Mouse (Mus musculus) T-cell, adult 2 months (primary cell): ENCODE measurements around the gene Rbms3.

Experiments used
- DNase-seq: peaks from one replicate; pipeline ENCODE4 v3.0.0; 2022; ENCODE audit warnings: low spot score

Rbms3 gene

DNA sequence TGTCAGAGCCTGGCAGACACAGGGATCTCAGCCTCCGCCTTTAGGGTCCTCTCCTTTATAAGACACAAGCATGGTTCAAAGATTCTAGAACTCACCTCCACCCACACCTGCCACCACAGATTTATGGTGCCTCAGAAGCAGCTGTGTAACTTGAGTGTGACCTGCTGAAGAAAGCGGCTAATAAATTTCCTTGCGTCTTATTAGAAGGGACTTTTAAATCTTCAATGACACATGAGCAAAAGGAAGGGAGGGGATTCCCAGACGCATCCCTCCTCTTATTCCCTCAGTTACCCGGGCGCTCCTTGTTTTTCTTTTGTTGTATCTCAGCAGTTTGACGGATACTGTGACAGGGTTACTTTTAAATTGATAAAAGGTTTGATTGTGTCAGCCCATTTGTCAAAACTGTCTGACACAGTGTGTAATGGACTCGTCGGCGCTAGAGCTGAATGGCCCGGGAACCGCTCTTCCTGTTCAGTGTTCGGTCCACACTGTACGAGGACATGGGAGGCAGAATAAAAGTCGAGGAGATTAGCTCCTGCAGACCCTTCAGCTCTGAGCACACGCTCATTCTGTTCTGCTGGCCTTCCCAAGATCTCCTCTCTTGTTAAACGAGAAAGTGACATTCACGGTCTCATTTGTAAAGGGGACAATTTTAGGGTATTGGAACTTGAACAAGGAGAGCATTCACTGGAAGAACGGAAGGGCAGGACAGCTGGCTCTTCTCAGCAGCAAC lies 527.3 kb downstream of the Rbms3 start:
- no peak for DNase-seq

GRCm38 (mm10) chr9:117100181-117100580 lies 529.5 kb downstream of the Rbms3 start:
- no peak for DNase-seq

DNA sequence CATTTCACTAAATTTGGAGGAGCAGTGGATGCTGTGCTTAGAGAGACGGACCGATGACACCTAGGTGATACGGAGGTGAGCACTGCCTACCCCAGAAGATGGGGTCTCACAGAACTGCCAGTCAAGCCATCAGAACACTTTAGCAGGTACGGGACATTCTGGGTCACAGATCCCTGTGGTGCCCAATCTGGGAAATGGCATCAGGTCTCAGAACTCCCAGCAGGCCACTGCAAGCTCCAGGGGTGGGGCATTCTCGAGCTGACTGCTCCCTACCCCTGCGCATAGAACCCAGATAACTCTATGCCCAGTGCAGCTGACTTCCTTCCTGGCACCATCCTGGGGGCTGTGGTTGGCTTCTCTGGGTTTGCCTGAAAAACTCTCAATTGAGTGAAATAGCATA lies 536.2 kb downstream of the Rbms3 start:
- DNase-seq, result no peak

- no peak for DNase-seq
Observed at GRCm38 (mm10) chr9:117092177-117092555, 537.5 kb downstream of the Rbms3 start.

GRCm38 (mm10) chr9:117091253-117092176 lies 538.2 kb downstream of the Rbms3 start:
- DNase-seq, result no peak

- no peak for DNase-seq
Observed at GRCm38 (mm10) chr9:117089409-117090147, 540.1 kb downstream of the Rbms3 start.

GRCm38 (mm10) chr9:117088309-117088708 lies 541.4 kb downstream of the Rbms3 start:
- no peak for DNase-seq

DNA sequence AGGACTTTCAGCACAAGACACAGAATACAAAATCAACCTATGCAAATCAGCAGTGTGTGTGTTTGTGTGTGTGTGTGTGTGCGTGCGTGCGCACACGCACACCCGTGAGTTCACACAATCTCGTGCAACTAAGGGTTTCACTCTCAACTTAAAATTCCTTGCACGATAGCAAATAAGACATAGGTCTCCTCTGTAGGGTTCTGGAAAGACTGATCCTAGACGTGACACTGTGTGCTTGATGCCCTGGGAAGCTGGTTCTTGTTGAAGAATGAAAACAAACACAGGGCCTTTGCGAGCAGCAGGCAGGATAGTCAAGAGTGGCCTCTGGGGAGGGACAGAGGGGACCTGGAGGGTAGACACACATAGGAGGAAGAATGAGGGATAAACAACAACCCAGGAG lies 544.0 kb downstream of the Rbms3 start:
- DNase-seq, result no peak

DNA sequence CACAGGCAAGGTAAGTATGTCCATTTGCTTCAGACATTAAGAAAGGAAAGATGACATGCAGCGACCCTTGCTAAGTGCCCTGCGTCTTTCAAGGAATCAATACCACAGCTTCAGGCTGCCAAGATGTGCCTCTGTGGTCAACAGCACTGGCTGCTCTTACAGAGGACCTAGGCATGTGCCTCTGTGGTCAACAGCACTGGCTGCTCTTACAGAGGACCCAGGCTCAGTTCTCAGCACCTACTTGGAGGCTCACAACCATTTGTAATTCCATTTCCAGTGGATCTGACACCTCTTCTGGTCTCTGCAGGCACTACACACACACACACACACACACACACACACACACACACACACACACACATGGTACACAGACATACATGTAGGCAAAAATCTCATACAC lies 545.2 kb downstream of the Rbms3 start:
- no peak for DNase-seq

DNA sequence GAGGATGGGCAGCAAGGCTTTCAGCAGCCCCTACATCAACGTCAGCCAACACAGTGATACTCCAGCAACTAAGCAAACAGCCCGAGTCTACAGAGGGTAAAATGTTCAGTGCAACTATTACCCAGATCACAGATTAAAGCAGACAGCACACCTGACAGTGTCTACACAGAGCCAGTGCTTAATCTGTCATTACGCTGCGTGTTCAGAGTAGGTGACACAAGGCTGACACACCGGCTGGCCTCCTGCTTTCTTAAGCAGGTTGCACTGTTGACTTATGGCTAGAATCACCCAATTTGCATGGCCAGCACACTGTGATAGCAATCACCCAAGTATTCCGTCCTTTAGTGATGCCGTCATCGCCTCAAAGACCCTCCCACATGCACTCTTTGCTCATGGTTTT lies 550.2 kb downstream of the Rbms3 start:
- no peak for DNase-seq

DNA sequence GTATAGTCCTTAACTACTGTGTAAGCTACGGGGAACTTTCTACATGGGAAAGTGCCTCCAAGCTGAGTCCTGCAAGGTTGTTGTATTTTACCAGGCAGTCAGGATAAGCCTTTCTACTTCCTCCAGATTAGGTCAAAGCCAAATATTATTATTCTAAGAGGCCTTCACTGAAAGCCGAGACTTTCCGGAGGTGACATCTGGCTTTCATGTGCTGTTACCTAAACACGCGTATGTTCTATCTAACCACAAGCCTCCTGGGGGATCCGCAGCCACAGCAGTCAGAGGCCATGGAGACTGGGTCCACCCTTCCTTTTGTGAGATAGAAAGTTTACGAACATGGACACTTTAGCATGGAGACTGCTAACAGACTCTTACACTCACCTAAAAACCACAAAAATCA lies 552.2 kb downstream of the Rbms3 start:
- no peak for DNase-seq

DNA sequence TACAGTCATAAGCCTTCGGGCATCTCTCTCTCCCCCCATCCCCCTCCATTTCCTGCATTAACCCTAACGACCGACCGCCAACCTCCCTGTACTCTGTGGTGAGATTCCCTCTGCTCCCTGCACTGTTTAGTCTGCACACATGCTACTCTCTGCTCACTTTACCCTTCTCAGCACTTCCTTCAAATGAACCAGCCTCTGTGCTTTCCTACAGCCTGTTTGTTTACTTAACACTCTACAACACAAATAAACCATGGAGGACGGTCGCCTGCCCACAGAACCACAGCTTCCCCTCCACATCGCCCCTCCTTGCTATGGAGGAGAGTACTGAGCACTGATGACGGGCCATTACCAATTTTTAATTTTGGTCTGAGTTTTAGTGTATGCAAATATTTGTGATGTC lies 552.9 kb downstream of the Rbms3 start:
- no peak for DNase-seq

DNA sequence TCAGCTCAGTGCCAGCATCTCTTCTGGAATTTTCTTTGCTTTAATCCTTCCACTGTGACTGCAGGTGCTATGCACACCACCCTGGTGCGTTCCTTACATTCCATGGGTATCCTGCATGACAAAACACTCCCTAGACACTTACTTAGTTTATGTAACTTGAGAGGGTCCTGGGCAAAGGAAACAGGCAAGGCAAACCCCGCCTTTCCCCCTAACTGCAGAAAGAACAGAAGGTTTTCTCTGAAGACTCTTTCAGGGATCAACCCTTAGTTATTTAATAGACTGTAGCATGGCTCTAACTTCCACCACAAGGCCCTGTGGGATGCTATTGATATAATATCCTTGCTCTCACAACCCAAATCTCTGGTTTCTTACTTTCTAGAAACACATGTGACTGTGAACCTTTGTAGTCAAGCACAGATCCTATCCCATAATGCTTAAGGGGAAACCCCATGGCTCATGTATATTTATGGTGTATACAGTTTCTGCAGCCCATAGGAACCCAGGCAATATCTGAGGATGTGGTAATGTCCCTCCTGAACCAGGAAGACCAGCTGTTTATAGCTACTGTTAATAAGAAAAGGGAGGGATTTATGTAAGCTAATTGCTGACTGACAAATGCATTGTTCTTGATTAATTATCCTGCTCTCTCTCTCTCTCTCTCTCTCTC lies 557.1 kb downstream of the Rbms3 start:
- no peak for DNase-seq

DNA sequence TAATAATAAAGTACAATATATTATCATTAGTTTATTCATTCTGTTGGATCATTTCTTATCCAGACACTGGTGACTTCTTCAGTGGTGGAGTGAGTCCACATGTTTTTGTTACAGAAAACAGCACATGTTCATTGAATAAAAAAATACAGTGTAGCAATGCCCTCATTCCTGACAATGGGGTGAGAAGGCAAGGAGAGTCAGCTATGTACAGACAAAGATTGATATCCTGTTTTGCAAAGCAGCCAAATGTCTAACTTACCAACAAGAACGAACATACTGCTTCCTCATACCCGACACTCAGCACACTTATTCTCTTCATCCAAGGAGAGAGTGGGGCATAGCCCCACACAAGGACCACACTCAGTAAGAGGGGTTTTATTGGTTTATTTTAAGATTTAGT lies 559.1 kb downstream of the Rbms3 start:
- no peak for DNase-seq

- no peak for DNase-seq
Observed at GRCm38 (mm10) chr9:117069232-117069631, 560.5 kb downstream of the Rbms3 start.

DNA sequence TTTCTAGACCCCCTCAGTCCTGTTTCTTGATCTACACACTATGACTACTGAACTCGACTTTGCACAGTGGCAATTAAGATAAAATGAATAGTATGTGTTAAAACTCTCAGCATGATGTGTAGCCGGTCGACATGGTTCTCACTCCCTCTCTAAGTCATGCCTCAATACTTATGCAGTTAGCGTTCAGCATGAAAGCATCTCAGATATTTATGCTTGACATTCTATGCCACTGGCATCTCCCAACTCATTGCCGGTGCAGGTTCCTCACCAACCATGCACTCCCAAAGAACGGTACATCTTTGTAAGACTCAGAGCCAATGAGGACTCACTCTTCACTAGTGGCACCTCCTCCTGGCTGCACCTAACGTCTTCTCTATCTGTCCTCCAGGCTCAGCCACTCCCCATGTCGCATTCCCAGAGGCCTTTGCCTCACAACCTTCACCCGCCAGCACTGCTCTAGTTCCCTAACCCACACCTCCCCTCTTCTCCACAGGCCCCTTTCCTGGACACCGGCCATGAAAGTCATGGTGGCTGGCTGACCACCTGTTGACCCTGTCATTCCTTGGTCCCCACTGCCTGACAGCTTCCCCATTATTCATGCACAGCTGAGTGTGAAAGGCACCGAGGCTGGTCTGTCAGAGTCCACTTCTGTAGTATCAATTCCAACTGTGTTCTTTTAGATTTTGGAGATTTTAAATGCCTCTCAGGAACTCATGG lies 561.9 kb downstream of the Rbms3 start:
- DNase-seq, result no peak

DNA sequence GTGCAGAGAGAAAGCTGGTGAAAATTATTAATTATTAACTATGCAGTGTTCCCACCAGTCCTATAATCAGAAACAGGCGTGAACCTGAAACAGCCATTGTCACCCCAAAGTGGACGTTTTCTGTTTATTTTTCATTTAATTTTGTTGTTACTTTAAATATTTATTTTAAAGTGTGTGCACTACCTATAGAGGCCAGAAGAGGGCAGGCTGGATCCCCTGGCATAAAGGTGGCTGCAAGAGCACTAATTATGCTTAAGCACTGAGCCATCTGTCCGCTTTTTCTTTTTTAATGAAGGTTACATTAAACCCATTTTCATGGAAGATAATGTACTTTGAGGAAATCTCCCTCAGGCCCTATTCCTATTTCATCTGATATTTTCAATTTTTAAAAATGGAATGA lies 563.2 kb downstream of the Rbms3 start:
- no peak for DNase-seq

- DNase-seq, result no peak
Observed at GRCm38 (mm10) chr9:117065601-117066000, 564.1 kb downstream of the Rbms3 start.

- no peak for DNase-seq
Observed at GRCm38 (mm10) chr9:117059586-117059985, 570.1 kb downstream of the Rbms3 start.

DNA sequence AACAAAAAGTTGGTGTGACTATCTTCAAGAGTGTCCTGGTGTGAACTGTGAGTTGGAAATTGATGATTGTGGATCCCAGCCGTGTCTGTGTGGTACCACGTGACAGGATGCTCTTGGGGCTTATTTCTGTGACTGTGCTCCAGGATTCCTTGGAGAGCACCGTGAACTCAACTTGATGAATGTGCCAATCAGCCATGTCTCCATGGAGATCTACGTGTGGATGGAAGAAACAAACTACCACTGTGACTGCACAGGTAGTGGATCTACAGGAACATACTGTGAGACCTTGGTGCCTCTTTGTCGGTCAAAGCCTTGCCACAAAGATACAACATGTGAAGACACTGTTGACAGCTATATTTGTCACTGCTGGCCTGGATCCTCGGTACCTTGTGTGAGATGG lies 570.6 kb downstream of the Rbms3 start:
- DNase-seq, result no peak

GRCm38 (mm10) chr9:117051935-117052334 lies 577.8 kb downstream of the Rbms3 start:
- no peak for DNase-seq
